Mouse (Mus musculus): Measurements from ENCODE around the gene Hnrnpll.

- TF ChIP-seq CTCF (IDR thresholded peaks at IDR 0.05; ENCODE audit: low read depth, low read length) = no peak
- no peak for TF ChIP-seq EP300 (IDR thresholded peaks at IDR 0.05; ENCODE audit: insufficient read depth, low read depth, low read length)
Observed at GRCm38 (mm10) chr17:80090551-80090950, 28.4 kb upstream of the Hnrnpll start.

Measured in ES-Bruce4 (cell line).